Mouse (Mus musculus): Measurements from ENCODE around the gene Ctss. TPM values are rescaled to one million over a fixed set of nuclear protein-coding genes. Genes with fewer than 3 reads are reported as not detected.
A peak's percentile ranks its signal among the peaks of the same experiment; 100 is the strongest.

Ctss gene
- polyA plus RNA-seq, 1 experiment from 2014 or later: 20.6 TPM

DNA sequence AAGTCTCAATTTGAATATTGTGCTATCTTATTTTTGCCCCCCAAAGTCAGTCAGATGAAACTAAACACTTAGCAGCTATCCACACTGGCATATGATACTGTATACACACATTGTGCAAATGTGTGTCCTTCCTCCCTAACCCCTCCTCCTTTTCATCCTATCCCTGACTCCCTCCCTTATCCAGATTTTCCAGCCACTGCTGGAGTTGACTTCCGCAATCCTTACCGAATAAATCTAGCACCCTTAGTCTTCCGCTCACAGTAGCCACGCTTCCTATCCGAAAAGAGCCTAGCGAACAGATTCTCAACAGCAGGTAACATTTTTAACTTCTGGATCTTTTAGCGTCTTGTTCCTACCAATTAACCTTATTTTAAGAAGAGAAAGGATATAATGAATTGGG lies 27.6 kb upstream of the Ctss start, which contains the start of gene Ctsk:
Ctsk (plus strand) TSS at position 233 of the 400 bp plus-strand sequence.
- Histone ChIP-seq H3K9me3 (ENCODE audit: low read depth, low read length) (no peaks in the 10 kb centered on the region), H3K4me1 (ENCODE audit: insufficient read depth) (no peaks in the 10 kb centered on the region), H3K4me3 (ENCODE audit: low read depth, low read length) (no peak within 1 kb of the TSS; the same call in 1 of the 2 replicates), H3K27ac (ENCODE audit: low read depth) (peak within 1 kb of the TSS; percentile 18; the same call in 1 of the 2 replicates), H3K9ac (no peak within 1 kb of the TSS; the same call in 1 of the 2 replicates), H3K4me2 (peak within 1 kb of the TSS; percentile 39; the same call in 1 of the 2 replicates), H3K36me3 (ENCODE audit: insufficient read depth) (peaks cover 26% of the 10 kb centered on the region), H3K27me3 (ENCODE audit: insufficient read depth, low read length) (no peaks in the 10 kb centered on the region)
- ATAC-seq (ENCODE audit: insufficient read depth) (no peak), DNase-seq (peak; percentile 32)
- TF ChIP-seq CTCF (IDR thresholded peaks at IDR 0.05; ENCODE audit: low read depth): no peak
- WGBS: 70% methylated on average over 7 of the region's 7 CpGs

DNA sequence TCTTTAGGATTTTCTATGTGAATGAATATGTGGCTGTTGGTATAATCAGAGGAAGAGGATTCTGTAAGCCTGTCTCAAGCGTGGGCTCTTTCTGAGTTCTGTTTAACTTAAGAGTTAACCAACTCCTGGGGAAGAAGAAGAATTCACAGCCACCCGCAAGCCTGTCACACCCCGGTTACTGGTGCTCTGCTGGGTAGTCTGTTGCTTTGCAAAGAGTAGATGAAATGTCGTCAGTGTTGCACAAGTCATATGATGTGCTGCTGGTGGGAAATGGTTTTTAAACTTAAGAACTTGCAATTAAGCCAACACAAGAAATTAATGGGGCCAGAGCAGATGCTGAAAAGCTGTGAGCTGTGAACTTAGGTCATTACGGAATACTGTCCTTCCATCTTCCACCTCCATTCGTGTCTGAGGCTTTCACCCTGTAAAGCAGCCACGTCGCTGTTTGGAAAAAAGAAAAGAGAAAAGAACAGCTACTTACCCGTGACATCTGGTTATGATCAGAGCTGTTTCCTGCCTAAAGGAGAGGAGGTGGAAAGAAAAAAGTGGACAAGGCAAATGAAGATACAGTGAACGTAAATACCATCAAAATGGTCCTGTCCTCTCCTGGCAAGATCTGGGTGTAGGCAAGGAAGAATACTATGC lies 27.0 kb upstream of the Ctss start:
- no peaks in the 10 kb centered on the region for H3K4me1 ChIP-seq (ENCODE audit: insufficient read depth)
- peak overlapping the region; percentile 39; the same call in 1 of the 2 replicates for H3K4me2 ChIP-seq
- DNase-seq (no peak), ATAC-seq (ENCODE audit: insufficient read depth) (no peak)
- TF ChIP-seq CTCF (IDR thresholded peaks at IDR 0.05; ENCODE audit: low read depth): no peak
- no peak overlapping the region; the same call in 1 of the 2 replicates for H3K9ac ChIP-seq
- WGBS: 31% methylated on average over 10 of the region's 10 CpGs
- peaks cover 20% of the 10 kb centered on the region for H3K36me3 ChIP-seq (ENCODE audit: insufficient read depth)
- no peaks in the 10 kb centered on the region for H3K27me3 ChIP-seq (ENCODE audit: insufficient read depth, low read length)
- no peak overlapping the region for H3K4me3 ChIP-seq (ENCODE audit: low read depth, low read length)
- H3K9me3 ChIP-seq (ENCODE audit: low read depth, low read length): no peaks in the 10 kb centered on the region
- H3K27ac ChIP-seq (ENCODE audit: low read depth): peak overlapping the region; percentile 18; the same call in 1 of the 2 replicates

DNA sequence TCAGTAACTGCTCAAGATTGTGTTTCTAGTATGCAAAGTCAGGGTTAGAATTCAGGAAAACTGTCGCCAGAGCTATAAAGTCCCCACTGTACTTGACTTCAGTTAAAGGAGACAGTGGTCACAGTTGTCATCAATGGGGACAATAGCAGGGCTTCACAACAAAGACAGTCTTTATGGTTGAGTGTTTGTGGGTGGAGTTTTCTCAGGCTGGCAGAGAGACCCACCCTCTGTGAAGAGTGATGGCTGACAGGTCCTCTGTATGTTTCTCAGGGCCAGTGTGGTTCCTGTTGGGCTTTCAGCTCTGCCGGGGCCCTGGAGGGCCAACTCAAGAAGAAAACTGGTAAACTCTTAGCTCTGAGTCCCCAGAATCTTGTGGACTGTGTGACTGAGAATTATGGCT lies 24.3 kb upstream of the Ctss start:
- Histone ChIP-seq H3K9me3 (ENCODE audit: low read depth, low read length) (no peaks in the 10 kb centered on the region), H3K27ac (ENCODE audit: low read depth) (no peak overlapping the region), H3K4me1 (ENCODE audit: insufficient read depth) (no peaks in the 10 kb centered on the region), H3K9ac (no peak overlapping the region), H3K4me3 (ENCODE audit: low read depth, low read length) (no peak overlapping the region), H3K4me2 (no peak overlapping the region), H3K27me3 (ENCODE audit: insufficient read depth, low read length) (no peaks in the 10 kb centered on the region), H3K36me3 (ENCODE audit: insufficient read depth) (no peaks in the 10 kb centered on the region)
- WGBS: 62% methylated on average over 2 of the region's 2 CpGs
- no peak for DNase-seq
- TF ChIP-seq CTCF (IDR thresholded peaks at IDR 0.05; ENCODE audit: low read depth): no peak
- ATAC-seq (ENCODE audit: insufficient read depth): no peak

DNA sequence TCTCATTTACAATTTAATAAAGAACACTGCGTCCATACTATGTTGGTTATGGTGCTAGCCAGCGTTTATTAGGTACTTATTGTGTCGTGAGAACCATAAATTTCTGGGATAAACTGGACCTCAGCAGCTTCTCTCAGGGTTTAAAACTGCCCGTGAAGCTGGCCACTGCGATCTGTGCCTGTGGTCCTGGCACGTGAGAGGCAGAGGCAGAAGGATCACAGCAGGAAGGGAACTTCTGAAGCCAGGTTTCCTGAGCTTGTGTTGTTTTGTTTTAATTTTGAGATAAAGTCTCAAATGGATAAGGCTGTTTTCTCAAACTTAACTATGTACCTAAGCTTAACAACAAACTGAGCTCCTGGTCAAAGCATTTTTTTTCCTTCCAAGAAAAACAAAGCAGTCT lies 17.2 kb upstream of the Ctss start:
- Histone ChIP-seq H3K9ac (no peak overlapping the region), H3K4me2 (no peak overlapping the region), H3K4me3 (ENCODE audit: low read depth, low read length) (no peak overlapping the region), H3K27ac (ENCODE audit: low read depth) (no peak overlapping the region), H3K9me3 (ENCODE audit: low read depth, low read length) (no peaks in the 10 kb centered on the region), H3K4me1 (ENCODE audit: insufficient read depth) (no peaks in the 10 kb centered on the region), H3K36me3 (ENCODE audit: insufficient read depth) (no peaks in the 10 kb centered on the region), H3K27me3 (ENCODE audit: insufficient read depth, low read length) (no peaks in the 10 kb centered on the region)
- DNase-seq (no peak), ATAC-seq (ENCODE audit: insufficient read depth) (no peak)
- TF ChIP-seq CTCF (IDR thresholded peaks at IDR 0.05; ENCODE audit: low read depth): no peak
- WGBS: 65% methylated on average over 6 of the region's 6 CpGs

DNA sequence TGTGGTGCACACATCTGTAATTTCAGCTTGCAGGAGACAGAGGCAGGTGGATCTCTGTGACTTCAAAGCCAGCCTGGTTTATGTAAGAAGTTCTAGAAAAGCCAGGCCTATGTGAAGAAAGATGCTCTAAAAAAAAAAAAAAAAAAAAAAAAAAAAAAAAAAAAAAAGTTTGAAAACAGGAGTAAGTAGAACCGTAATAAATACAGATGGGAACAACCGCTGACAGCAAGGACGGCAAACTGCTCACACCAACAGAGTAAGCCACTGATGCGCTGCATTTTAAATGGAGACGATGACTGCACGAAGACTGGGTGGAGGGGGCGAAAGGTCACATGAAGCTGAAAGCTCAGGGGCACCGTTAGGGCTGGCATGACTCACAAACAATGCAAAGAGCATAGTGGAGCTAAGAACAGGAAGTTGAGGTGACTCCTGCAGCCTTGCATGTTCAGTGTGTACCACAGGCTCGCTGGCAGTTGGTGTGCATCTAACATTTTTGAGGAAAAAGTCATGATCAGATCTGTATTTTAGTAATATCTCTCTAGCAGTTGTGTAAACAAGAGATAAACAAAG lies 14.9 kb upstream of the Ctss start:
- Histone ChIP-seq H3K27me3 (ENCODE audit: insufficient read depth, low read length) (no peaks in the 10 kb centered on the region), H3K9me3 (ENCODE audit: low read depth, low read length) (no peaks in the 10 kb centered on the region), H3K4me1 (ENCODE audit: insufficient read depth) (no peaks in the 10 kb centered on the region), H3K9ac (no peak overlapping the region), H3K27ac (ENCODE audit: low read depth) (no peak overlapping the region), H3K4me3 (ENCODE audit: low read depth, low read length) (no peak overlapping the region), H3K36me3 (ENCODE audit: insufficient read depth) (no peaks in the 10 kb centered on the region), H3K4me2 (no peak overlapping the region)
- ATAC-seq (ENCODE audit: insufficient read depth) (no peak), DNase-seq (no peak)
- 78% methylated on average over 9 of the region's 9 CpGs for WGBS
- no peak for TF ChIP-seq CTCF (IDR thresholded peaks at IDR 0.05; ENCODE audit: low read depth)

DNA sequence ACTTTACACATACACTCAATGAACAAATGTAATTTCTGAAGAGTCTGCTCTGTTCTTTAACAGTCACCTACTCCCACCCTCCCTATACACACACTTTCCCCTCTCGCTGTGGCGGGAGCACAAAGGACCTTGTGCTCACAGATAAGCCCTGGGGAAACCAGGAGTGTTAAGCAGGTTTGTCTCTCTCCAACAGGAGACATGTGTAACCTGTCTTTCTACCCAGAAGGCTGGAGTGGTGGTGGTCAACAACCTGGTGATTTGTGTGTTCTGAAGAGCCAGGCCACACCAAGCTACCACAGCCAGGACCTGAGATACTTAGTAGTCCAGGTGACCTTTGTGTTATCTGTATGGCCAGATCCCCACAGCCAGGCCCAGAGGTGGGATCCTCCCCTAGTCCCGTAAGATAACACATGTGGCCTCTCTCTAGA lies 10.0 kb upstream of the Ctss start:
- no peaks in the 10 kb centered on the region for H3K9me3 ChIP-seq (ENCODE audit: low read depth, low read length)
- no peaks in the 10 kb centered on the region for H3K36me3 ChIP-seq (ENCODE audit: insufficient read depth)
- no peak for DNase-seq
- TF ChIP-seq CTCF (IDR thresholded peaks at IDR 0.05; ENCODE audit: low read depth): no peak
- WGBS: 74% methylated on average over 3 of the region's 3 CpGs
- peak overlapping the region; percentile 26; the same call in 1 of the 2 replicates for H3K27ac ChIP-seq (ENCODE audit: low read depth)
- ATAC-seq (ENCODE audit: insufficient read depth): 0 out of 2 replicates have a peak, but pooled peaks have one; percentile 73
- H3K4me1 ChIP-seq (ENCODE audit: insufficient read depth): no peaks in the 10 kb centered on the region
- H3K4me3 ChIP-seq (ENCODE audit: low read depth, low read length): no peak overlapping the region
- no peak overlapping the region for H3K4me2 ChIP-seq
- H3K27me3 ChIP-seq (ENCODE audit: insufficient read depth, low read length): no peaks in the 10 kb centered on the region
- H3K9ac ChIP-seq: no peak overlapping the region

DNA sequence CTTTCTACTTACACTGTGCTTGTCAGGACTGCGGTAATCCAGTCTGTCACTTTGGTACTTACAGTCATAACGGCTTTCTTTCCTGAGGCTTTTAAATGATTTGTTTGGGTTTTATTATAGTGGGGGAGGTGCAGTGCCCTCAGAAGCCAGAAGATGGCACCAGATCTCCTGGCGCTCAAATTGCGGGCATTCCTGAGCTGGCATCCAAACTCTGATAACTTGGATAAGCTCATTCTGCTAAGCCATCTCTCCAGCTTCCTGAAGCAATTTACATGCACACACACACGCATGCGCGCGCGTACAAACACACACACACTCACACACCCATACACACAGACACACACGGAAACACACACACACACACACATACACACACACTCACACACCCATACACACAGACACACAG lies 9.1 kb upstream of the Ctss start:
- DNase-seq (peak; percentile 91), ATAC-seq (ENCODE audit: insufficient read depth) (peak; percentile 53; the same call in 1 of the 2 replicates)
- H3K9me3 ChIP-seq (ENCODE audit: low read depth, low read length): no peaks in the 10 kb centered on the region
- H3K4me2 ChIP-seq: no peak overlapping the region
- no peak overlapping the region for H3K4me3 ChIP-seq (ENCODE audit: low read depth, low read length)
- 19% methylated on average over 10 of the region's 10 CpGs for WGBS
- H3K27me3 ChIP-seq (ENCODE audit: insufficient read depth, low read length): no peaks in the 10 kb centered on the region
- TF ChIP-seq CTCF (IDR thresholded peaks at IDR 0.05; ENCODE audit: low read depth): peak; percentile 89
- no peaks in the 10 kb centered on the region for H3K36me3 ChIP-seq (ENCODE audit: insufficient read depth)
- no peak overlapping the region for H3K9ac ChIP-seq
- no peaks in the 10 kb centered on the region for H3K4me1 ChIP-seq (ENCODE audit: insufficient read depth)
- no peak overlapping the region; the same call in 1 of the 2 replicates for H3K27ac ChIP-seq (ENCODE audit: low read depth)

All from lung, embryonic 14.5 days (tissue).